13 mouse cellular contexts compared by ENCODE assay signal in genomic region chr10:16123902-16124301, GRCm38 (mm10).
DNase-seq lines count a peak whose midpoint lies in the region; ATAC-seq and TF ChIP-seq lines count a peak whose summit lies in the region.
"Had no signal": no experiment of that assay in that cellular context is flagged by ENCODE, and none has a peak within 500 bp of the region (broad histone marks: within the 10 kb centered on the region; RNA-seq: fewer than 3 reads in every experiment).

No protein-coding gene starts in this region.

- H3K9ac ChIP-seq in hindbrain, embryonic 14.5 days: no peak overlapping the region
- no peak overlapping the region for H3K9ac ChIP-seq in neural tube, embryonic 13.5 days
- H3K9ac ChIP-seq in limb, embryonic 14.5 days (ENCODE audit: low read depth, low read length, severe bottlenecking): no peak overlapping the region
- H3K9ac ChIP-seq: heart, embryonic 13.5 days; limb, embryonic 12.5 days had no signal

- H3K27me3 ChIP-seq in hindbrain, embryonic 14.5 days (ENCODE audit: control insufficient read depth, insufficient read depth, low read length): no peaks in the 10 kb centered on the region
- no peaks in the 10 kb centered on the region for H3K27me3 ChIP-seq in hindbrain, embryonic 10.5 days (ENCODE audit: insufficient read depth, poor library complexity, severe bottlenecking)
- H3K27me3 ChIP-seq in neural tube, embryonic 13.5 days: no peaks in the 10 kb centered on the region
- no peaks in the 10 kb centered on the region for H3K27me3 ChIP-seq in limb, embryonic 14.5 days (ENCODE audit: control insufficient read depth, insufficient read depth, low read length)
- H3K27me3 ChIP-seq: heart, embryonic 13.5 days; limb, embryonic 12.5 days had no signal

- no peaks in the 10 kb centered on the region for H3K36me3 ChIP-seq in hindbrain, embryonic 14.5 days (replicated peaks; ENCODE audit: control insufficient read depth, insufficient read depth)
- no peaks in the 10 kb centered on the region for H3K36me3 ChIP-seq in hindbrain, embryonic 10.5 days
- no peaks in the 10 kb centered on the region for H3K36me3 ChIP-seq in neural tube, embryonic 13.5 days
- no peaks in the 10 kb centered on the region for H3K36me3 ChIP-seq in limb, embryonic 14.5 days (ENCODE audit: control insufficient read depth, insufficient read depth, low read length)
- H3K36me3 ChIP-seq: heart, embryonic 13.5 days; limb, embryonic 12.5 days had no signal

- no peak for TF ChIP-seq POLR2A in limb, embryonic 14.5 days (IDR thresholded peaks at IDR 0.05; ENCODE audit: borderline replicate concordance, extremely low read depth, insufficient read depth, insufficient read length)

- 69% methylated on average over 2 of the region's 2 CpGs for WGBS in hindbrain, embryonic 14.5 days
- WGBS in hindbrain, embryonic 10.5 days: 94% methylated on average over 2 of the region's 2 CpGs
- WGBS in neural tube, embryonic 13.5 days: 73% methylated on average over 2 of the region's 2 CpGs
- WGBS in limb, embryonic 14.5 days: 63% methylated on average over 2 of the region's 2 CpGs

- peak; percentile 29 for DNase-seq in hindbrain, embryonic 14.5 days (ENCODE audit: low spot score)
- DNase-seq in hindbrain, embryonic 10.5 days (ENCODE audit: low spot score): no peak
- DNase-seq in neural tube, embryonic 10.5 days (ENCODE audit: extremely low spot score, low spot score): no peak
- peak; percentile 75 for DNase-seq in limb, embryonic 14.5 days (ENCODE audit: low spot score)
- DNase-seq in adrenal gland, postnatal 25 days: no peak
- DNase-seq in cerebellum, adult 8-10 months: no peak
- DNase-seq: cerebellum, adult 11 months; lung, postnatal 4 days; retina, postnatal 1 day; thymus, adult 18-20 months had no signal

- H3K4me3 ChIP-seq in hindbrain, embryonic 14.5 days (replicated peaks; ENCODE audit: low read length): no peak overlapping the region
- no peak overlapping the region for H3K4me3 ChIP-seq in hindbrain, embryonic 10.5 days
- no peak overlapping the region for H3K4me3 ChIP-seq in neural tube, embryonic 13.5 days
- H3K4me3 ChIP-seq in limb, embryonic 14.5 days (replicated peaks; ENCODE audit: low read length): no peak overlapping the region
- H3K4me3 ChIP-seq: heart, embryonic 13.5 days; limb, embryonic 12.5 days had no signal

- 0 out of 2 replicates have a peak, but pooled peaks have one; percentile 51 for ATAC-seq in hindbrain, embryonic 14.5 days (ENCODE audit: low FRiP score)
- peak; percentile 19; the same call in 1 of the 2 replicates for ATAC-seq in neural tube, embryonic 13.5 days (ENCODE audit: low read depth)
- peak; percentile 57 for ATAC-seq in limb, embryonic 14.5 days (ENCODE audit: low FRiP score, low read depth)

- no peaks in the 10 kb centered on the region for H3K9me3 ChIP-seq in hindbrain, embryonic 14.5 days (ENCODE audit: control insufficient read depth, low read length)
- no peaks in the 10 kb centered on the region for H3K9me3 ChIP-seq in hindbrain, embryonic 10.5 days
- no peaks in the 10 kb centered on the region for H3K9me3 ChIP-seq in neural tube, embryonic 13.5 days
- no peaks in the 10 kb centered on the region for H3K9me3 ChIP-seq in limb, embryonic 14.5 days (ENCODE audit: control insufficient read depth, low read length)
- H3K9me3 ChIP-seq: heart, embryonic 13.5 days; limb, embryonic 12.5 days had no signal

- peak overlapping the region; percentile 14; the same call in 1 of the 2 replicates for H3K27ac ChIP-seq in hindbrain, embryonic 14.5 days
- no peak overlapping the region for H3K27ac ChIP-seq in hindbrain, embryonic 10.5 days
- no peak overlapping the region for H3K27ac ChIP-seq in neural tube, embryonic 13.5 days (replicated peaks)
- no peak overlapping the region for H3K27ac ChIP-seq in limb, embryonic 14.5 days (replicated peaks; ENCODE audit: low read depth, low read length)
- H3K27ac ChIP-seq: heart, embryonic 13.5 days; limb, embryonic 12.5 days had no signal

- H3K4me2 ChIP-seq in hindbrain, embryonic 14.5 days (replicated peaks): no peak overlapping the region
- H3K4me2 ChIP-seq in neural tube, embryonic 13.5 days: no peak overlapping the region
- no peak overlapping the region for H3K4me2 ChIP-seq in limb, embryonic 14.5 days (replicated peaks; ENCODE audit: low read depth, low read length, severe bottlenecking)
- H3K4me2 ChIP-seq: heart, embryonic 13.5 days; limb, embryonic 12.5 days had no signal

- H3K4me1 ChIP-seq in hindbrain, embryonic 14.5 days (replicated peaks; ENCODE audit: control insufficient read depth, insufficient read depth, low read length): no peaks in the 10 kb centered on the region
- no peaks in the 10 kb centered on the region for H3K4me1 ChIP-seq in hindbrain, embryonic 10.5 days (replicated peaks)
- H3K4me1 ChIP-seq in neural tube, embryonic 13.5 days (replicated peaks): peaks cover 4% of the 10 kb centered on the region
- H3K4me1 ChIP-seq in limb, embryonic 14.5 days (ENCODE audit: control insufficient read depth, insufficient read depth, low read length): no peaks in the 10 kb centered on the region
- H3K4me1 ChIP-seq: limb, embryonic 12.5 days had no signal

Comparison
In these comparisons a context has a peak if more than half of its experiments do, and no peak if none do; other contexts are left out.
1. DNase-seq: peak in hindbrain, embryonic 14.5 days (single experiment) and limb, embryonic 14.5 days (single experiment); none in hindbrain, embryonic 10.5 days (single experiment), neural tube, embryonic 10.5 days (single experiment), adrenal gland, postnatal 25 days (single experiment) and cerebellum, adult 8-10 months (single experiment).
2. Peak in every context shown above with its lines, with median percentiles within 50 percentile points of each other: ATAC-seq.